Mouse (Mus musculus): ENCODE results near the gene Lysmd3. TPM values are rescaled to one million over a fixed set of nuclear protein-coding genes. Genes with fewer than 3 reads are reported as not detected.
"Not testable (repeated sequence)": the region's sequence is repeated elsewhere in the genome, so short reads cannot be mapped to it uniquely, and the experiment has no call there.

The Lysmd3 gene
- polyA plus RNA-seq (2015; fragmentation: Nextera tagmentation; extraction: Ambion mirVana) = 16.0 and 20.1 TPM in 2 replicates

- peak; percentile 99 for ATAC-seq
- no peaks in the 10 kb centered on the region for H3K27me3 ChIP-seq (ENCODE audit: control insufficient read depth, insufficient read depth, low read depth, low read length)
- WGBS = under 1% methylated on average over 68 of the region's 73 CpGs
- H3K36me3 ChIP-seq (ENCODE audit: control insufficient read depth, insufficient read depth, low read length) = no peaks in the 10 kb centered on the region
- H3K9me3 ChIP-seq (replicated peaks; ENCODE audit: control insufficient read depth, low read length, poor library complexity, severe bottlenecking) = no peaks in the 10 kb centered on the region
- H3K27ac ChIP-seq (ENCODE audit: low read length) = peak within 1 kb of the TSS; percentile 89
- peak within 1 kb of the TSS; percentile 80 for H3K4me2 ChIP-seq (ENCODE audit: low read length)
- H3K9ac ChIP-seq (ENCODE audit: low read depth, low read length) = peak within 1 kb of the TSS; percentile 82
- H3K4me1 ChIP-seq (ENCODE audit: control insufficient read depth, insufficient read depth, low read length) = peaks cover 17% of the 10 kb centered on the region
- H3K4me3 ChIP-seq (ENCODE audit: low read depth, low read length) = peak within 1 kb of the TSS; percentile 73
Measured at GRCm38 (mm10) chr13:81657351-81658052, at the start of gene Lysmd3. TSS of gene Lysmd3 (plus strand) at chr13:81657663.

GRCm38 (mm10) chr13:81610349-81610748 lies 47.1 kb upstream of the Lysmd3 start:
- no peak for ATAC-seq
- no peaks in the 10 kb centered on the region for H3K4me1 ChIP-seq (ENCODE audit: control insufficient read depth, insufficient read depth, low read length)
- no peaks in the 10 kb centered on the region for H3K36me3 ChIP-seq (ENCODE audit: control insufficient read depth, insufficient read depth, low read length)
- WGBS = 93% methylated on average over 4 of the region's 4 CpGs
- no peak overlapping the region for H3K9ac ChIP-seq (ENCODE audit: low read depth, low read length)
- H3K4me3 ChIP-seq (ENCODE audit: low read depth, low read length) = no peak overlapping the region
- H3K27me3 ChIP-seq (ENCODE audit: control insufficient read depth, insufficient read depth, low read depth, low read length) = no peaks in the 10 kb centered on the region
- no peak overlapping the region for H3K27ac ChIP-seq (ENCODE audit: low read length)
- H3K4me2 ChIP-seq (ENCODE audit: low read length) = no peak overlapping the region
- no peaks in the 10 kb centered on the region; the same call in 1 of the 2 replicates for H3K9me3 ChIP-seq (replicated peaks; ENCODE audit: control insufficient read depth, low read length, poor library complexity, severe bottlenecking)

- H3K4me1 ChIP-seq (ENCODE audit: control insufficient read depth, insufficient read depth, low read length); H3K9ac ChIP-seq (ENCODE audit: low read depth, low read length); H3K27ac ChIP-seq (ENCODE audit: low read length); H3K27me3 ChIP-seq (ENCODE audit: control insufficient read depth, insufficient read depth, low read depth, low read length); H3K4me2 ChIP-seq (ENCODE audit: low read length); H3K36me3 ChIP-seq (ENCODE audit: control insufficient read depth, insufficient read depth, low read length); H3K9me3 ChIP-seq (replicated peaks; ENCODE audit: control insufficient read depth, low read length, poor library complexity, severe bottlenecking); H3K4me3 ChIP-seq (ENCODE audit: low read depth, low read length); ATAC-seq: not testable (repeated sequence)
- WGBS = 65% methylated on average over 1 of the region's 1 CpGs
Measured at GRCm38 (mm10) chr13:81627861-81628260, 29.6 kb upstream of the Lysmd3 start.

GRCm38 (mm10) chr13:81628631-81629190 lies 28.8 kb upstream of the Lysmd3 start:
- Histone ChIP-seq H3K27ac (ENCODE audit: low read length) (no peak overlapping the region), H3K4me1 (ENCODE audit: control insufficient read depth, insufficient read depth, low read length) (peaks cover 3% of the 10 kb centered on the region)
- 14% methylated on average over 2 of the region's 2 CpGs for WGBS

GRCm38 (mm10) chr13:81629395-81629794 lies 28.1 kb upstream of the Lysmd3 start:
- no peak overlapping the region for H3K4me2 ChIP-seq (ENCODE audit: low read length)

More at GRCm38 (mm10) chr13:81628631-81629190, 28.8 kb upstream of the Lysmd3 start:
- Histone ChIP-seq H3K9me3 (replicated peaks; ENCODE audit: control insufficient read depth, low read length, poor library complexity, severe bottlenecking) (no peaks in the 10 kb centered on the region), H3K9ac (ENCODE audit: low read depth, low read length) (no peak overlapping the region), H3K27me3 (ENCODE audit: control insufficient read depth, insufficient read depth, low read depth, low read length) (no peaks in the 10 kb centered on the region), H3K4me2 (ENCODE audit: low read length) (no peak overlapping the region), H3K36me3 (ENCODE audit: control insufficient read depth, insufficient read depth, low read length) (no peaks in the 10 kb centered on the region), H3K4me3 (ENCODE audit: low read depth, low read length) (no peak overlapping the region)
- ATAC-seq = no peak

GRCm38 (mm10) chr13:81630566-81630965 lies 26.9 kb upstream of the Lysmd3 start:
- no peak overlapping the region for H3K9ac ChIP-seq (ENCODE audit: low read depth, low read length)
- WGBS = 6% methylated on average over 5 of the region's 5 CpGs
- H3K4me3 ChIP-seq (ENCODE audit: low read depth, low read length) = no peak overlapping the region
- H3K27ac ChIP-seq (ENCODE audit: low read length) = no peak overlapping the region
- ATAC-seq = no peak
- H3K36me3 ChIP-seq (ENCODE audit: control insufficient read depth, insufficient read depth, low read length) = no peaks in the 10 kb centered on the region
- H3K27me3 ChIP-seq (ENCODE audit: control insufficient read depth, insufficient read depth, low read depth, low read length) = no peaks in the 10 kb centered on the region
- H3K9me3 ChIP-seq (replicated peaks; ENCODE audit: control insufficient read depth, low read length, poor library complexity, severe bottlenecking) = no peaks in the 10 kb centered on the region
- no peak overlapping the region for H3K4me2 ChIP-seq (ENCODE audit: low read length)
- H3K4me1 ChIP-seq (ENCODE audit: control insufficient read depth, insufficient read depth, low read length) = peaks cover 3% of the 10 kb centered on the region

More at GRCm38 (mm10) chr13:81629395-81629794, 28.1 kb upstream of the Lysmd3 start:
- H3K27me3 ChIP-seq (ENCODE audit: control insufficient read depth, insufficient read depth, low read depth, low read length) = no peaks in the 10 kb centered on the region
- ATAC-seq = no peak
- no peak overlapping the region for H3K9ac ChIP-seq (ENCODE audit: low read depth, low read length)
- H3K4me3 ChIP-seq (ENCODE audit: low read depth, low read length) = no peak overlapping the region
- no peaks in the 10 kb centered on the region for H3K36me3 ChIP-seq (ENCODE audit: control insufficient read depth, insufficient read depth, low read length)
- H3K27ac ChIP-seq (ENCODE audit: low read length) = no peak overlapping the region
- no peaks in the 10 kb centered on the region for H3K9me3 ChIP-seq (replicated peaks; ENCODE audit: control insufficient read depth, low read length, poor library complexity, severe bottlenecking)
- H3K4me1 ChIP-seq (ENCODE audit: control insufficient read depth, insufficient read depth, low read length) = peaks cover 3% of the 10 kb centered on the region
- 21% methylated on average over 3 of the region's 3 CpGs for WGBS

- WGBS = under 1% methylated on average over 42 of the region's 42 CpGs
- Histone ChIP-seq H3K9ac (ENCODE audit: low read depth, low read length) (peak within 1 kb of the TSS; percentile 62), H3K9me3 (replicated peaks; ENCODE audit: control insufficient read depth, low read length, poor library complexity, severe bottlenecking) (no peaks in the 10 kb centered on the region), H3K36me3 (ENCODE audit: control insufficient read depth, insufficient read depth, low read length) (no peaks in the 10 kb centered on the region), H3K27me3 (ENCODE audit: control insufficient read depth, insufficient read depth, low read depth, low read length) (no peaks in the 10 kb centered on the region; the same call in 1 of the 2 replicates), H3K4me1 (ENCODE audit: control insufficient read depth, insufficient read depth, low read length) (peaks cover 3% of the 10 kb centered on the region), H3K27ac (ENCODE audit: low read length) (no peak within 1 kb of the TSS; the same call in 1 of the 2 replicates), H3K4me2 (ENCODE audit: low read length) (peak within 1 kb of the TSS; percentile 98), H3K4me3 (ENCODE audit: low read depth, low read length) (peak within 1 kb of the TSS; percentile 64)
- peak; percentile 99 for ATAC-seq
Measured at GRCm38 (mm10) chr13:81632720-81633415, 24.6 kb upstream of the Lysmd3 start, which contains the start of gene Adgrv1. TSS of gene Adgrv1 (minus strand) at chr13:81633154.

GRCm38 (mm10) chr13:81639624-81640023 lies 17.8 kb upstream of the Lysmd3 start:
- no peaks in the 10 kb centered on the region for H3K36me3 ChIP-seq (ENCODE audit: control insufficient read depth, insufficient read depth, low read length)
- H3K27me3 ChIP-seq (ENCODE audit: control insufficient read depth, insufficient read depth, low read depth, low read length) = no peaks in the 10 kb centered on the region; the same call in 1 of the 2 replicates
- no peak overlapping the region for H3K4me2 ChIP-seq (ENCODE audit: low read length)
- H3K4me1 ChIP-seq (ENCODE audit: control insufficient read depth, insufficient read depth, low read length) = 0 out of 2 replicates have a peak, but pooled peaks cover 2% of the 10 kb centered on the region
- 4% methylated on average over 4 of the region's 4 CpGs for WGBS
- H3K4me3 ChIP-seq (ENCODE audit: low read depth, low read length) = no peak overlapping the region
- no peak overlapping the region for H3K9ac ChIP-seq (ENCODE audit: low read depth, low read length)
- ATAC-seq = no peak
- H3K9me3 ChIP-seq (replicated peaks; ENCODE audit: control insufficient read depth, low read length, poor library complexity, severe bottlenecking) = no peaks in the 10 kb centered on the region
- H3K27ac ChIP-seq (ENCODE audit: low read length) = no peak overlapping the region
